Mouse (Mus musculus): ENCODE measurements around the gene Edil3. TPM values are rescaled to one million over a fixed set of nuclear protein-coding genes. Genes with fewer than 3 reads are reported as not detected.

Edil3 gene
- polyA plus RNA-seq, 1 experiment from 2014 or later = 2.3 TPM

DNA sequence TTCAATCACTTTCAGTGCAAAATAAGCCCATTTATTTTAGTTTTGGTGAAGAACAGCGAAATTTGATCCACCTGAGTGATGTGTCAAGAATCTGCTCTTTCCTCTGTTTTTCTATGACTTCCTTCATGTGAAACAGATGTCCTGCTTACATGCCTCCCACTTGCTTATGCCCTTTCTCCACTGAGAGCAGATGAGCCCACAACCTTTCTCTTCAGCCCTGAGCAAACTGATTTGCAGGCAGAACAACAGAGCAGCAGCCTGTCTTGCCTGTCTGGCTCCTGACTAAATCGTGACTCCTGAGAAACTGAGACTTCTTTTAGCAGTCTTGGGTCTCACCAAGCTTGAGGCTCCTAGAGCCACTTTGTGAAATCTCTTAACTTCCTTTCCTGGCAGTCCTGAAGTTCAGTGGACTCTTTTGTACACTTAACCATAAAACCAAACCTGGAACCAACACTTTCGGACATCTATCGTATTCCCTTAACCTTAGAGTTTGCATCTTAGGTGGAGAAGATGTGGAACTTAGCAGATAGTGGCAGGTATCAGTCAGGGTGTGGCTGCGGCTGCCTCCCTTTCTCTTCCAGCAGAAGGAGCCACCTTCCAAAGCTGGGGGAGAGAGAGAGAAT is 475 bp upstream of the Edil3 start:
- H3K36me3 ChIP-seq (ENCODE audit: insufficient read depth, low read length) = no peaks in the 10 kb centered on the region
- no peak for DNase-seq (ENCODE audit: low spot score)
- H3K4me1 ChIP-seq (replicated peaks; ENCODE audit: insufficient read depth, low read length) = 0 out of 2 replicates have a peak, but pooled peaks cover 4% of the 10 kb centered on the region
- H3K4me3 ChIP-seq (replicated peaks; ENCODE audit: low read depth, low read length) = peak overlapping the region; percentile 63; the same call in 1 of the 2 replicates
- H3K9me3 ChIP-seq (replicated peaks; ENCODE audit: low read length) = no peaks in the 10 kb centered on the region
- peak overlapping the region; percentile 99 for H3K4me2 ChIP-seq (ENCODE audit: low read length)
- WGBS = 17% methylated on average over 5 of the region's 5 CpGs
- TF ChIP-seq CTCF (IDR thresholded peaks at IDR 0.05; ENCODE audit: low read depth) = 0 out of 2 replicates have a peak, but pooled peaks have one; percentile 8
- H3K9ac ChIP-seq (ENCODE audit: low read depth, low read length) = no peak overlapping the region
- H3K27ac ChIP-seq = no peak overlapping the region
- H3K27me3 ChIP-seq (ENCODE audit: insufficient read depth, low read length) = 0 out of 2 replicates have a peak, but pooled peaks cover 3% of the 10 kb centered on the region
- ATAC-seq (replicated peaks; ENCODE audit: low FRiP score, low read depth) = no peak

DNA sequence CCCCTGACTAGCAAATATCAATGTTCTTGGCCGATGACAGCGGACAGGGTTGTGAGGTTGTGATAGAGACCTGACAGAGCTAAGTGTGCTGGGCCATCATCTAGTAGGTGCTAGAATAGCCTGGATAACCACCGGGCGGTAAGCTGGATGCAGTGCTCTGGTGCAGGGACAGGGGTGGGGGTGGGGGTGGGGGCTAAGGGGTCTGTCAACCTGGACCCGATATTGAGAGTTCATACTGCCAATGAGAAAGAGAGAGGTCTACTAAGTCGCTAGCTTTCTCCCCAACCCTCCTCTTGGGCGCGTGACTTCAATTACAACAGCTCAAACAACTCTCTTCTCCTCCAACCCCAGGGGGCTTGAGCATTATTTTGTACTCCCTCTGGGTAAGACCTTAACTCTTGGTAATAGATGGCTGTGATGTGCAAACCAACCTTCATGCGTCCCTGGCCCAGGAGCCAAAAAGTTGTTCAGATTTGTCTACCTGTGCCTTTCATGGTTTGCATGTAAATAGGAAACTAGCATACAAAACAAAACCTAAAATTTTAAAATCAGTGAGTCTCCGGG is 1.1 kb downstream of the Edil3 start:
- 0 out of 2 replicates have a peak, but pooled peaks cover 4% of the 10 kb centered on the region for H3K4me1 ChIP-seq (replicated peaks; ENCODE audit: insufficient read depth, low read length)
- H3K9ac ChIP-seq (ENCODE audit: low read depth, low read length) = no peak overlapping the region
- no peaks in the 10 kb centered on the region for H3K9me3 ChIP-seq (replicated peaks; ENCODE audit: low read length)
- ATAC-seq (replicated peaks; ENCODE audit: low FRiP score, low read depth) = no peak
- H3K36me3 ChIP-seq (ENCODE audit: insufficient read depth, low read length) = no peaks in the 10 kb centered on the region
- H3K4me2 ChIP-seq (ENCODE audit: low read length) = peak overlapping the region; percentile 99
- H3K27ac ChIP-seq = no peak overlapping the region
- 0 out of 2 replicates have a peak, but pooled peaks cover 3% of the 10 kb centered on the region for H3K27me3 ChIP-seq (ENCODE audit: insufficient read depth, low read length)
- no peak for DNase-seq (ENCODE audit: low spot score)
- no peak for TF ChIP-seq CTCF (IDR thresholded peaks at IDR 0.05; ENCODE audit: low read depth)
- whole genome bisulfite sequencing = 16% methylated on average over 10 of the region's 10 CpGs
- H3K4me3 ChIP-seq (replicated peaks; ENCODE audit: low read depth, low read length) = peak overlapping the region; percentile 63

DNA sequence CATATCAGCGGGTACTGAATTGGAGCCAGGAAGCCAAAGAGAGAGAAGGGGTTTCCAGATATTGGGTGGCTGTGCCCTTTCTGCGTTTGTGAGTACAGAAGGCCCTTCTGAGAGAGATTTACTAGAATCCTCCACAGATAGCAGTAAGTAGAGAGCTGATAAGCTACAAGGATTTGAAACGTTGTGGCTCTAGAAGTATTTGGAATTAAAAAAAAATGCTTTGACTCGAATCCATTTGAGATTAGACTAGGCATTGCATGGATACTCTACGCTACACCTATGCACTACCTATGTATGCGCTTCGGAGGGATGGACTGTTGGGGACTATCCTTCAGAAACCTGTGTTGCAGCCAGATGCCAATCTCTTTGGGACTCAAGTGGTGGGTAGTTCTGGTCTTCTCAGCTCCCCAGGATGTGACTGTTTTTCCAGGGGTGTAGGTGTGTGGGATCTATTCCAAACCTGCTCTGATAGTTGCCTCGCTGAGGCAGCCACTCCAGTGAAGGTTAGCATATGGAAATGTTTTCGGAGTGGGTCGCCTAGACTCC is 1.8 kb downstream of the Edil3 start:
- H3K4me3 ChIP-seq (replicated peaks; ENCODE audit: low read depth, low read length) = peak overlapping the region; percentile 34; the same call in 1 of the 2 replicates
- no peaks in the 10 kb centered on the region for H3K36me3 ChIP-seq (ENCODE audit: insufficient read depth, low read length)
- no peak overlapping the region for H3K27ac ChIP-seq
- no peaks in the 10 kb centered on the region for H3K9me3 ChIP-seq (replicated peaks; ENCODE audit: low read length)
- ATAC-seq (replicated peaks; ENCODE audit: low FRiP score, low read depth) (no peak), DNase-seq (ENCODE audit: low spot score) (no peak)
- no peak overlapping the region for H3K9ac ChIP-seq (ENCODE audit: low read depth, low read length)
- H3K27me3 ChIP-seq (ENCODE audit: insufficient read depth, low read length) = 0 out of 2 replicates have a peak, but pooled peaks cover 3% of the 10 kb centered on the region
- peak overlapping the region; percentile 59 for H3K4me2 ChIP-seq (ENCODE audit: low read length)
- WGBS = 24% methylated on average over 10 of the region's 10 CpGs
- 0 out of 2 replicates have a peak, but pooled peaks cover 4% of the 10 kb centered on the region for H3K4me1 ChIP-seq (replicated peaks; ENCODE audit: insufficient read depth, low read length)
- no peak for TF ChIP-seq CTCF (IDR thresholded peaks at IDR 0.05; ENCODE audit: low read depth)

DNA sequence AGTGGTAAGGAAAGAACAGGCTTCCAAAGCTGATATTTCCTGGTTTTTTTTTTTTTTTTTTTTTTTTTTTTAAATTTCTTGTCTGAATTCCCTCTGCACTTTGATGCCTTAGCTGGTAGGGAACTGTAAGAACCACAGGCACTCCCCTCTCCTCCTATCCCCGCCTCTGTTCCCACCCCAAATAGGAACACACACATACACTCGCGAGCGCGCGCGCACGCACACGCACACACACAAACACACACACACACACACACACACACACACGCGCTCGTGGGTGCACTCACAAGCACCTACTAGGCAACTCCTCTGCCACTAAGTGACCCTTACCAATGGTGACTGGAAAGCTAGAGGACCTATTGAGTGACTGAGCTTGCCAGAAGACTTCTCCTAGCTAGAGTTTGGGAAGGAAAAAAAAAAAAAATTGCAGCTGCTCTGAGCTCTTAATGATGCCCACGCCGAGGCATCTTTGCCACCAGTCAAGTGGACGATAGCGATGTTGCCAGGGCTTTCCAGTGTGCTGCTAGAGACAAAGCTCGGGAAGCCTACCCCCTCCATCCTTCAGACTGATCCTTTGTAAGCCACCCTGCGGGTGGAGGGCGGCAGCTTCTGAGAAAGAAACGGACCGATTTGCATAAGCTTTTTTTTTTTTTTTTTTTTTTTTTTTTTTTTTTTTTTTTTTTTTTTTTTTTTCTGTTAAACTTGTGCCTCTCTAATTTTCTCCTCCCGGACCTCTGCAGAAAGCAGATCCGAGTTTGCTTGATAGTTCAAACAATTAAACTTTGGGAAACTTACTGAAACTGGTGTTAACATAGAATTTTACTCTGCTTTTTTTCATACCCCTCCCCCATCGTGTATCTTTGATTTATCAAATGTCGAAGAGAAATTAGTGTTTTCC is 2.5 kb downstream of the Edil3 start:
- H3K4me2 ChIP-seq (ENCODE audit: low read length) = peak overlapping the region; percentile 59
- WGBS = under 1% methylated on average over 25 of the region's 25 CpGs
- ATAC-seq (replicated peaks; ENCODE audit: low FRiP score, low read depth) (0 out of 2 replicates have a peak, but pooled peaks have one; percentile 18), DNase-seq (ENCODE audit: low spot score) (peak; percentile 34)
- 0 out of 2 replicates have a peak, but pooled peaks cover 3% of the 10 kb centered on the region for H3K27me3 ChIP-seq (ENCODE audit: insufficient read depth, low read length)
- no peak overlapping the region for H3K9ac ChIP-seq (ENCODE audit: low read depth, low read length)
- H3K4me1 ChIP-seq (replicated peaks; ENCODE audit: insufficient read depth, low read length) = 0 out of 2 replicates have a peak, but pooled peaks cover 4% of the 10 kb centered on the region
- no peaks in the 10 kb centered on the region for H3K36me3 ChIP-seq (ENCODE audit: insufficient read depth, low read length)
- H3K4me3 ChIP-seq (replicated peaks; ENCODE audit: low read depth, low read length) = peak overlapping the region; percentile 34
- no peak for TF ChIP-seq CTCF (IDR thresholded peaks at IDR 0.05; ENCODE audit: low read depth)
- H3K9me3 ChIP-seq (replicated peaks; ENCODE audit: low read length) = no peaks in the 10 kb centered on the region
- no peak overlapping the region for H3K27ac ChIP-seq

DNA sequence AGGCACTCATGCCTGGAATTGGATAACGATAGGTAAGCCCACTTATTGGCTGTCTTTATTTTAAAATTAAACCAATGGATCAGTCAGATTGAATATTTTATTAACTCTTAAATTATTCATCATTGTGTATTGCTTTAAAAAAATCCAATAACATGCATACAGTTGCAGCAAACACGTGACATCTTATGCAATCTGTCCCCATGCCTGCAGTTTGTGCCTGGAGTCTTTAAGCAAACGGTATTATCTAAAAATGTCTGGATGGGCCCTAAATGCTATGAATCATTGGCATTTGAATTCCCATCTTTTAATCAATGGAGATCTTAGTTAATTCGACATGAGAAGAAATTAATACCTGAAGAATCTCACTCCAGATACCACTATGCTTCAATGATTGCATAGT is 3.2 kb downstream of the Edil3 start:
- WGBS = 33% methylated on average over 4 of the region's 4 CpGs
- 0 out of 2 replicates have a peak, but pooled peaks cover 3% of the 10 kb centered on the region for H3K27me3 ChIP-seq (ENCODE audit: insufficient read depth, low read length)
- DNase-seq (ENCODE audit: low spot score) (no peak), ATAC-seq (replicated peaks; ENCODE audit: low FRiP score, low read depth) (no peak)
- 0 out of 2 replicates have a peak, but pooled peaks cover 4% of the 10 kb centered on the region for H3K4me1 ChIP-seq (replicated peaks; ENCODE audit: insufficient read depth, low read length)
- no peak for TF ChIP-seq CTCF (IDR thresholded peaks at IDR 0.05; ENCODE audit: low read depth)
- no peaks in the 10 kb centered on the region for H3K9me3 ChIP-seq (replicated peaks; ENCODE audit: low read length)
- no peaks in the 10 kb centered on the region for H3K36me3 ChIP-seq (ENCODE audit: insufficient read depth, low read length)
- H3K4me3 ChIP-seq (replicated peaks; ENCODE audit: low read depth, low read length) = no peak overlapping the region
- H3K27ac ChIP-seq = no peak overlapping the region
- H3K4me2 ChIP-seq (ENCODE audit: low read length) = no peak overlapping the region
- H3K9ac ChIP-seq (ENCODE audit: low read depth, low read length) = no peak overlapping the region

Measured in kidney, postnatal 0 days (tissue).